Mouse (Mus musculus): ENCODE data around the gene Ttc32. TPM values are rescaled to one million over a fixed set of nuclear protein-coding genes. Genes with fewer than 3 reads are reported as not detected.
"Not testable (repeated sequence)": the region's sequence is repeated elsewhere in the genome, so short reads cannot be mapped to it uniquely, and the experiment has no call there.

Ttc32 gene
- polyA plus RNA-seq, 1 experiment from 2014 or later = 14.7 TPM

DNA sequence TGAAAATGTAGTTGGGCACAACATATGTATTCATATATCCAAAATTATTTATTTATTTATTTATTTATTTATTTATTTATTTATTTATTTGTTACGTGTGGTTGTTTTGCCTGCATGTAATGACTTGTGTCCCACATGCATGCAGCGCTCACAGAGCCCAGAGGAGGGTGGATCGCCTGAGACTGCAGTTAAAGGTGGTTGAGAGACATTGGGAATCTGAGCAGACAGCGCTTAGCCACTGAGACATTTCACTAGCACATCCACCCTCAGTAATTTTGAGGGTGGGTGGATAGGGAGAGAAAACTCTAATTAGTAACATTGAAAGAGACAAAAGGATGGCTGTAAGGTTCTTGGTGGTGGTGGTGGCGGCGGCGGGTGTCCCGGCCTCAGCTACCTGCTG, 9.4 kb upstream of the Ttc32 start:
- Histone ChIP-seq H3K4me2 (ENCODE audit: low read depth, low read length) (no peak overlapping the region), H3K36me3 (ENCODE audit: control insufficient read depth, insufficient read depth, low read length) (peaks cover 39% of the 10 kb centered on the region; the same call in 1 of the 2 replicates), H3K27ac (replicated peaks; ENCODE audit: low read depth, low read length) (no peak overlapping the region), H3K9me3 (ENCODE audit: control insufficient read depth, low read length) (no peaks in the 10 kb centered on the region), H3K9ac (ENCODE audit: low read depth, low read length) (no peak overlapping the region), H3K4me3 (ENCODE audit: low read depth, low read length) (no peak overlapping the region), H3K27me3 (replicated peaks; ENCODE audit: control insufficient read depth, insufficient read depth, low read length) (no peaks in the 10 kb centered on the region), H3K4me1 (ENCODE audit: control insufficient read depth, insufficient read depth, low read length) (no peaks in the 10 kb centered on the region)
- DNase-seq (ENCODE audit: low spot score) (no peak), ATAC-seq (ENCODE audit: low read depth) (no peak)
- WGBS = 94% methylated on average over 8 of the region's 8 CpGs

DNA sequence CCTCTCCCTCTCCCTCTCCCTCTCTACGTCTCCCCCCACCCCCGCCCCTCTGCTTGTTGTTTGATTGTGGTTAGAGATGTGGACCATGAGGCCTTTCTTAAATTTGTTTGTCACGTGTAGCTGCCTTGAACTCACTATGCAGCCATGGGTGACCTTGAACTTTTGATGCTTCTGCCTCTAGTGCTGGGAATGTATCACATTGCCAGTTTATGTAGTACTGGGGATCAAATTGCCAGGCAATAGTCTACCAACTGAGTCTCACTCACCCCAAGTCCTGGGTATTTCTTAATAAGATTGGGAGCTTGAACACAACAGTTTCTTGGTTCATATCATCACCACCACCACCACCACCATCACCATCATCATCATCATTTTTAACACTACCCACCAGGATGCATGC, 8.8 kb upstream of the Ttc32 start:
- no peak overlapping the region for H3K4me3 ChIP-seq (ENCODE audit: low read depth, low read length)
- no peak overlapping the region for H3K4me2 ChIP-seq (ENCODE audit: low read depth, low read length)
- H3K36me3 ChIP-seq (ENCODE audit: control insufficient read depth, insufficient read depth, low read length) = peaks cover 39% of the 10 kb centered on the region; the same call in 1 of the 2 replicates
- no peak overlapping the region for H3K9ac ChIP-seq (ENCODE audit: low read depth, low read length)
- H3K9me3 ChIP-seq (ENCODE audit: control insufficient read depth, low read length) = no peaks in the 10 kb centered on the region
- no peak overlapping the region for H3K27ac ChIP-seq (replicated peaks; ENCODE audit: low read depth, low read length)
- DNase-seq (ENCODE audit: low spot score) (no peak), ATAC-seq (ENCODE audit: low read depth) (no peak)
- WGBS = 64% methylated on average over 3 of the region's 3 CpGs
- no peaks in the 10 kb centered on the region for H3K27me3 ChIP-seq (replicated peaks; ENCODE audit: control insufficient read depth, insufficient read depth, low read length)
- no peaks in the 10 kb centered on the region for H3K4me1 ChIP-seq (ENCODE audit: control insufficient read depth, insufficient read depth, low read length)

DNA sequence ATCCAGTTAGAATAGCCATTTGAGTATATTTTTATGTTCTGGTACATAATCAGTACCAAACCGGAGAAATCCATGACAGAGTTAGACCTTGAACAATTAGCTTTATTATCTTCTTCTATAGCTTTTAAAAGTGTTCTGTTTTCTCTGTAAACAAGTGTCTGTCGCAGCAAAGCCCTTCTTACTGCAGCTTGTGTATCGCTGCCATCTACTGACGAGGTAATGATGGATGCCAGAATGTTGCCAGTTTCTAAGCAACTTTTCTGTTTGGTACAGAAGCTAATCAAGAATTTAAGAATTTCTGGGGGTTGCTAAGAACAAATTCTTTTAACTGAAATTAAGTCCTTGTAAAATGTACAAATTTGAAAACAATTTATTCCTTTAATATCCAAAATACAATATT, 6.8 kb upstream of the Ttc32 start:
- DNase-seq (ENCODE audit: low spot score) (peak; percentile 24), ATAC-seq (ENCODE audit: low read depth) (no peak)
- 53% methylated on average over 4 of the region's 4 CpGs for WGBS

DNA sequence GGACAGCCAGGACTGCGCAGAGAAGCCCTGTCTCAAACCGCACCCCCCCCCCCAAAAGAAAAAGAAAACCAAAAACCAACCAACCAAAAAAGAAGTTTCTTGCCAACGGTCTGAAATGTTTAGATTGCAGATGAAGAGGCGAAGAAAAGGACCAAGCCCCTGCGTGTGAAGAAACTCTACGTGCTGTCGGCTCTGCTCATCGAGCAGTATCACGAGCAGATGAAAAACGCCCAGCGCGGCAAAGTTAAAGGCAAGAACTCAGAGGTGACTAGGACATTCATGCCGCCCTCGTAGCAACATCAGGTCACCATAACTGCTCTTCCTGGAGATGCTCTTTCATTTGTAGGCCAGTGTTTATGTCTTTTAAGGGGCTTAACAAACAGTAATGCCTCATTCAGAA, 5.7 kb upstream of the Ttc32 start:
- peaks cover 22% of the 10 kb centered on the region; the same call in 1 of the 2 replicates for H3K36me3 ChIP-seq (ENCODE audit: control insufficient read depth, insufficient read depth, low read length)
- ATAC-seq (ENCODE audit: low read depth) = no peak
- no peak overlapping the region for H3K4me3 ChIP-seq (ENCODE audit: low read depth, low read length)
- WGBS = 93% methylated on average over 14 of the region's 14 CpGs
- H3K4me1 ChIP-seq (ENCODE audit: control insufficient read depth, insufficient read depth, low read length) = no peaks in the 10 kb centered on the region
- no peak overlapping the region for H3K27ac ChIP-seq (replicated peaks; ENCODE audit: low read depth, low read length)
- no peak overlapping the region for H3K9ac ChIP-seq (ENCODE audit: low read depth, low read length)
- H3K4me2 ChIP-seq (ENCODE audit: low read depth, low read length) = no peak overlapping the region
- no peaks in the 10 kb centered on the region for H3K9me3 ChIP-seq (ENCODE audit: control insufficient read depth, low read length)
- DNase-seq (ENCODE audit: low spot score) = no peak
- H3K27me3 ChIP-seq (replicated peaks; ENCODE audit: control insufficient read depth, insufficient read depth, low read length) = no peaks in the 10 kb centered on the region

More for the DNA sequence above, 6.8 kb upstream of the Ttc32 start:
- Histone ChIP-seq H3K27ac (replicated peaks; ENCODE audit: low read depth, low read length) (no peak overlapping the region), H3K9me3 (ENCODE audit: control insufficient read depth, low read length) (no peaks in the 10 kb centered on the region), H3K4me3 (ENCODE audit: low read depth, low read length) (no peak overlapping the region), H3K36me3 (ENCODE audit: control insufficient read depth, insufficient read depth, low read length) (peaks cover 23% of the 10 kb centered on the region; the same call in 1 of the 2 replicates), H3K9ac (ENCODE audit: low read depth, low read length) (no peak overlapping the region), H3K4me2 (ENCODE audit: low read depth, low read length) (no peak overlapping the region), H3K27me3 (replicated peaks; ENCODE audit: control insufficient read depth, insufficient read depth, low read length) (no peaks in the 10 kb centered on the region), H3K4me1 (ENCODE audit: control insufficient read depth, insufficient read depth, low read length) (no peaks in the 10 kb centered on the region)

DNA sequence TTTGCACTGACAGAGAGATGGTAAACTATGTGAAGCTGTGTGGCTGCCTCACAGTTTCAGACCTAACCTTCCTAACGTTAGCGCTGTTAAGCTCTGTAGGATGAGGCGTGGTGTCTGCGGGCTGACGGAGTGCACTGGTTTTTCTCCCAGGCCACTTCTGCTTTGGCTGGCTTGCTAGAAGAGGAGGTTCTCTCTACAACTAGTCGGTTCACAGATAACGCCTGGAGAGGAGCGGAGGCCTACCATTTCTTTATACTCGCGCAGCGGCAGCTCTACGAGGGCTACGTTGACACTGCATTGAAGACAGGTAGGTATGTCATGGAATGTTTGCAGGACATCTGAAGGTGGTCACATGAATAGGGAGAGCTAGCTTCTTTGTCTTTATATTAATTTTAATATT, 5.1 kb upstream of the Ttc32 start:
- WGBS = 88% methylated on average over 13 of the region's 13 CpGs
- ATAC-seq (ENCODE audit: low read depth) = no peak
- Histone ChIP-seq H3K4me1 (ENCODE audit: control insufficient read depth, insufficient read depth, low read length) (no peaks in the 10 kb centered on the region), H3K36me3 (ENCODE audit: control insufficient read depth, insufficient read depth, low read length) (peaks cover 22% of the 10 kb centered on the region; the same call in 1 of the 2 replicates), H3K27me3 (replicated peaks; ENCODE audit: control insufficient read depth, insufficient read depth, low read length) (no peaks in the 10 kb centered on the region), H3K9ac (ENCODE audit: low read depth, low read length) (no peak overlapping the region), H3K9me3 (ENCODE audit: control insufficient read depth, low read length) (no peaks in the 10 kb centered on the region), H3K27ac (replicated peaks; ENCODE audit: low read depth, low read length) (no peak overlapping the region), H3K4me3 (ENCODE audit: low read depth, low read length) (no peak overlapping the region), H3K4me2 (ENCODE audit: low read depth, low read length) (no peak overlapping the region)
- DNase-seq (ENCODE audit: low spot score) = no peak

DNA sequence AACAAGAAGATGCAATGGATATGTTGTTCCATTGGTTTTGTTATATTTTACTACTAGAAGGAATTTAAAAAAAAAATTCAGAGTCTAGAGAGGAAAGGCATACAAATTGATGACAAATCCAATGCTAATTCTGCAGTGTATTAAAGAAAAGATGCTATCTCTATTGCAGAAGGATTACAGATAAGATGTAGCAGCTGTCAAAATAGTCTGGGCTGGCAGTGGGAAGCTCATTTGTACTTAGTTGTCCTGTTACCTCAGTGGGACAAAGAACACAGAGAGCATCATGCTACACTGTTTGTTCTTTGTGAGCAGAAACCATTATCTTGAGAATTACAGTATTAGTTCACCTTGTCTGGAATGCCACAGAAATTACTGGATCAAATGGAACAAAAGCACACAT, 3.0 kb upstream of the Ttc32 start:
- no peak for DNase-seq (ENCODE audit: low spot score)
- peaks cover 17% of the 10 kb centered on the region; the same call in 1 of the 2 replicates for H3K36me3 ChIP-seq (ENCODE audit: control insufficient read depth, insufficient read depth, low read length)

DNA sequence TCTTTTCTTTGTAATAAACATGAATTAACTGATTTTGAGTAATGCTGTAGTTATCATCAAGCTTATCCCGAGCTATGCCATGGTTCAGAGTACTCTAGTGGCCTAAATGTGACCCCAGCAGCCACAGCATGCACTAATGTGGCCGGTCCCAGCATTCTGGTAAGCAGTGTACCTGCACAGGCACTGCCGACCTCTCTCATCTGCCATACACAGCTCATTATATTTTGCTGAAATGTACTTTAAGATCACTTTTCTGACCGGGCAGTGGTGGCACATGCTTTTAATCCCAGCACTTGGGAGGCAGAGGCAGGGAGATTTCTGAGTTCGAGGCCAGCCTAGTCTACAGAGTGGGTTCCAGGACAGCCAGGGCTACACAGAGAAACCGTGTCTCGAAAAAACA, 981 bp upstream of the Ttc32 start:
- ATAC-seq (ENCODE audit: low read depth); H3K4me1 ChIP-seq (ENCODE audit: control insufficient read depth, insufficient read depth, low read length); H3K9me3 ChIP-seq (ENCODE audit: control insufficient read depth, low read length); H3K4me2 ChIP-seq (ENCODE audit: low read depth, low read length); H3K4me3 ChIP-seq (ENCODE audit: low read depth, low read length); H3K9ac ChIP-seq (ENCODE audit: low read depth, low read length); H3K27me3 ChIP-seq (replicated peaks; ENCODE audit: control insufficient read depth, insufficient read depth, low read length); DNase-seq (ENCODE audit: low spot score); H3K27ac ChIP-seq (replicated peaks; ENCODE audit: low read depth, low read length): not testable (repeated sequence)
- H3K36me3 ChIP-seq (ENCODE audit: control insufficient read depth, insufficient read depth, low read length) = peaks cover 17% of the 10 kb centered on the region; the same call in 1 of the 2 replicates
- WGBS = 90% methylated on average over 7 of the region's 7 CpGs

More for the DNA sequence above, 3.0 kb upstream of the Ttc32 start:
- no peak overlapping the region for H3K4me2 ChIP-seq (ENCODE audit: low read depth, low read length)
- H3K27me3 ChIP-seq (replicated peaks; ENCODE audit: control insufficient read depth, insufficient read depth, low read length) = no peaks in the 10 kb centered on the region
- H3K4me1 ChIP-seq (ENCODE audit: control insufficient read depth, insufficient read depth, low read length) = peaks cover 6% of the 10 kb centered on the region; the same call in 1 of the 2 replicates
- H3K27ac ChIP-seq (replicated peaks; ENCODE audit: low read depth, low read length) = no peak overlapping the region
- H3K9ac ChIP-seq (ENCODE audit: low read depth, low read length) = no peak overlapping the region
- no peaks in the 10 kb centered on the region for H3K9me3 ChIP-seq (ENCODE audit: control insufficient read depth, low read length)
- H3K4me3 ChIP-seq (ENCODE audit: low read depth, low read length) = no peak overlapping the region
- ATAC-seq (ENCODE audit: low read depth) = no peak

DNA sequence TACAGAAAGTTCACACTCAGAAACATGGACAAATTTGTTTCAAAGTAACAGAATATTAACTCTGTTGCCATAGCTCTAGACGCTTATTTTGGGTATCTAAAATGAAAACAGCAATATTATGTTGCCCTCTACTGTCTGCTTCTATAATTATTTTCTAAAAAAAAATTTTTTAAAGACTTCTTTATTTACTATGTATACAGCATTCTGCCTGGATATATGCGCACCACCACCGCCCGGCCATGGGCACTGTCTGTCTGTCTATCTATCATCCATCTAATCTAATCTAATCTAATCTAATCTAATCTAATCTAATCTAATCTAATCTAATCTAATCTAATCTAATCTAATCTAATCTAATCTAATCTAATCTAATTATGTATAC, 300 bp upstream of the Ttc32 start:
- Histone ChIP-seq H3K4me1 (ENCODE audit: control insufficient read depth, insufficient read depth, low read length) (peaks cover 6% of the 10 kb centered on the region; the same call in 1 of the 2 replicates), H3K4me3 (ENCODE audit: low read depth, low read length) (peak overlapping the region; percentile 70), H3K4me2 (ENCODE audit: low read depth, low read length) (peak overlapping the region; percentile 87), H3K9me3 (ENCODE audit: control insufficient read depth, low read length) (no peaks in the 10 kb centered on the region), H3K27ac (replicated peaks; ENCODE audit: low read depth, low read length) (peak overlapping the region; percentile 99), H3K9ac (ENCODE audit: low read depth, low read length) (peak overlapping the region; percentile 91), H3K36me3 (ENCODE audit: control insufficient read depth, insufficient read depth, low read length) (peaks cover 14% of the 10 kb centered on the region; the same call in 1 of the 2 replicates), H3K27me3 (replicated peaks; ENCODE audit: control insufficient read depth, insufficient read depth, low read length) (no peaks in the 10 kb centered on the region)
- WGBS = 49% methylated on average over 4 of the region's 4 CpGs
- no peak for DNase-seq (ENCODE audit: low spot score)
- ATAC-seq (ENCODE audit: low read depth) = peak; percentile 42

DNA sequence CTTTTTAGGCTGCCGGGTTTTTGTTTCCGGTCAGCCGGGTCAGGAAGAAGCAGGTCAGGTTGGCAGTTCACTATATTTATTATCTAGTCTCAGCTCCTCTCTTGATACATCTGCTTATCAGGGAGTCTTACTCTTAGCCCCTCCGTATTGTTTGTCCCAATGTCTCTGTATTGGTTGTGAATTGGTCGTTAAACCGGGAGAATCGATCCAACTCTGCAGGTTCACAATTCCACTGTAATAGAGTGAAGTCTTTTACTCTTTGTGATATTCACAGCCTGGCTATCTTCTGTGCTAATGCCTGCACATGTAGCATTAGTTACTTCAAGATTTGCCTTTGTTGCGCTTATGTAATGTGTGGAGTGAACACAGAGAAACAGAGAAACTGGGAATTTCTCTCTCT, 1.4 kb downstream of the Ttc32 start:
- Histone ChIP-seq H3K27me3 (replicated peaks; ENCODE audit: control insufficient read depth, insufficient read depth, low read length) (no peaks in the 10 kb centered on the region), H3K27ac (replicated peaks; ENCODE audit: low read depth, low read length) (no peak overlapping the region), H3K4me3 (ENCODE audit: low read depth, low read length) (peak overlapping the region; percentile 70), H3K4me2 (ENCODE audit: low read depth, low read length) (peak overlapping the region; percentile 87), H3K9me3 (ENCODE audit: control insufficient read depth, low read length) (no peaks in the 10 kb centered on the region), H3K9ac (ENCODE audit: low read depth, low read length) (peak overlapping the region; percentile 91), H3K36me3 (ENCODE audit: control insufficient read depth, insufficient read depth, low read length) (peaks cover 10% of the 10 kb centered on the region; the same call in 1 of the 2 replicates), H3K4me1 (ENCODE audit: control insufficient read depth, insufficient read depth, low read length) (peaks cover 6% of the 10 kb centered on the region; the same call in 1 of the 2 replicates)
- ATAC-seq (ENCODE audit: low read depth) (no peak), DNase-seq (ENCODE audit: low spot score) (no peak)
- 72% methylated on average over 8 of the region's 8 CpGs for WGBS

All from embryonic facial prominence, embryonic 14.5 days (tissue).